Mouse (Mus musculus) right cerebral cortex, postnatal 4 days (tissue): ENCODE data around the gene Gm7347.
A peak's percentile ranks its signal among the peaks of the same experiment; 100 is the strongest.
"Not testable (repeated sequence)": the region's sequence is repeated elsewhere in the genome, so short reads cannot be mapped to it uniquely, and the experiment has no call there.

Experiments used
- DNase-seq: peaks from one replicate; pipeline ENCODE4 v3.0.0-alpha.2; 2022

The Gm7347 gene

DNA sequence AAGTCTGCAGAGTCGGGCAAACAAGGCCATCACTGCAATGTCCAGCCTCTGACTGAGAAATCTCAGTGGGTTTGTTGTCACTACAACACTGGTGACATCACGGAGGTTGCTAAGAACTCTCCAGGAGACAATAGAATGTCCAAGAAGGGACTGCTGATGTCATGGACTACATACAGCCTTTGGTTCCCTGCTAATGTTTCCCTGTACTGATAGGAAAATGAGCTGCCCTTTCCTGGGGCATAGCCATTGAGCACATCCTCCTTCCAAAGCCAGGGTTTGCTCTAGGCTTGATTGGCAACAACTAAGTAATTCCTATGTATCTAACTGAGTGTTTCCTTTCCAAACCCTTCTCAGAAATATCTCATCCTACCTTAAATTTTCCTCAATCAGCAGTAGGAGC, at the start of gene Gm7347:
Gene Gm7347, minus strand, starts transcription at position 101 of the 400 bp plus-strand sequence.
- not testable (repeated sequence) for DNase-seq

GRCm38 (mm10) chr5:26105262-26105661, 46.9 kb upstream of the Gm7347 start, which contains the start of gene 5031410I06Rik:
5031410I06Rik (minus strand) TSS chr5:26105362.
- DNase-seq, result not testable (repeated sequence)

- DNase-seq, result not testable (repeated sequence)
Observed at GRCm38 (mm10) chr5:26089191-26089590, 30.8 kb upstream of the Gm7347 start, which contains the start of gene Gm10471. Gm10471 (minus strand) TSS chr5:26089291.

GRCm38 (mm10) chr5:26079023-26079422, 20.6 kb upstream of the Gm7347 start:
- not testable (repeated sequence) for DNase-seq

DNA sequence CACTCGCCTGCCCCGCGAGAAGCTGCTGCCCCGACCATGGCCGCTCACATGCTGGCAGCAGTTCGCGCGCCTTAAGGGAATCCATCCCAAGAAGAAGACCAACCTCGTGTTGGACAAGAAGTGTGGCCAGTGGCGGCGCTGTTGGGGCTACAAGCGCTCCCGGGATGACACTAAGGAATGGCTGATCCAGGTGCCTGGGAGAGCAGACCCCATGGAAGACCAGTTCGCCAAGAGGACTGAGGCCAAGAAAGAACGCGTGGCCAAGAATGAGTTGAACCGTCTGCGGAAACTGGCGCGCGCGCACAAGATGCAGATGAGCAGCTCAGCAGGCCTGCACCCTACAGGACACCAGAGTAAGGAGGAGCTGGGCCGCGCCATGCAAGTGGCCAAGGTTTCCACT, 12.3 kb upstream of the Gm7347 start:
- no peak for DNase-seq

- not testable (repeated sequence) for DNase-seq
Observed at GRCm38 (mm10) chr5:26039458-26039857, 18.9 kb downstream of the Gm7347 start, which contains the start of gene Speer4a. Speer4a (minus strand) TSS chr5:26039558.

- not testable (repeated sequence) for DNase-seq
Observed at GRCm38 (mm10) chr5:26022816-26023215, 35.6 kb downstream of the Gm7347 start, which contains the start of gene Gm5862. Gm5862 (minus strand) TSS chr5:26022916.

DNA sequence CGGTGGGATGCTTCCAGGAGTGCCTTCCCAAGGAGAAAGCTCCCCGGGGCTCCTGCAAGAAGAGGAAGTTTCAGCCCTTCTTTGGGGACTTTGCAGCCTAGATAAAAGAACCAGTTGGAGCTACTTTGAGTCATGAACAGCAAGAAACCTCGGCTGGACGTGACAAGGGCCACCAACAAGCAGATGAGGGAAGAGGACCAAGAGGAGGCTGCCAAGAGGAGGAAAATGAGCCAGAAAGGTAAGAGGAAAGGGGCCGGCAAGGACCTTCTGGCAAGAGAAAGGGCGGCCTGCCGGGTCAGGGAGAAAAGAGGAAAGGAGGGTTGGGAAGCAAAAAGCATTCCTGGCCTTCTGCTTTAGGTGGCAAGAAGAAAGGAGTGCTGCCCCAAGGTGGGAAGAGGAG, 50.7 kb downstream of the Gm7347 start:
- not testable (repeated sequence) for DNase-seq

GRCm38 (mm10) chr5:26006937-26007695, 51.3 kb downstream of the Gm7347 start:
- DNase-seq, result peak; percentile 39

DNA sequence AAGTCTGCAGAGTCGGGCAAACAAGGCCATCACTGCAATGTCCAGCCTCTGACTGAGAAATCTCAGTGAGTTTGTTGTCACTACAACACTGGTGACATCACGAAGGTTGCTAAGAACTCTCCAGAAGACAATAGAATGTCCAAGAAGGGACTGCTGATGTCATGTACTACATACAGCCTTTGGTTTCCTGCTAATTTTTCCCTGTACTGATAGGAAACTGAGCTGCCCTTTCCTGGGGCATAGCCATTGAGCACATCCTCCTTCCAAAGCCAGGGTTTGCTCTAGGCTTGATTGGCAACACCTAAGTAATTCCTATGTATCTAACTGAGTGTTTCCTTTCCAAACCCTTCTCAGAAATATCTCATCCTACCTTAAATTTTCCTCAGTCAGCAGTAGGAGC, 53.7 kb downstream of the Gm7347 start, which contains the start of gene Gm1979:
Gene Gm1979, minus strand, starts transcription at position 101 of the 400 bp plus-strand sequence.
- not testable (repeated sequence) for DNase-seq
